In genomic region chr10:42634122-42634720, GRCm38 (mm10) we compare ENCODE assay signal across 14 mouse cellular contexts. TPM values are rescaled to one million over a fixed set of nuclear protein-coding genes. Genes with fewer than 3 reads are reported as not detected.
DNase-seq lines count a peak whose midpoint lies in the region; ATAC-seq and TF ChIP-seq lines count a peak whose summit lies in the region.
"Had no signal": no experiment of that assay in that cellular context is flagged by ENCODE, and none has a peak within 500 bp of the region (broad histone marks: within the 10 kb centered on the region; RNA-seq: fewer than 3 reads in every experiment).

No protein-coding gene starts in this region.

- ATAC-seq in heart, embryonic 12.5 days (ENCODE audit: insufficient number of reproducible peaks, low FRiP score): no peak
- no peak for ATAC-seq in midbrain, embryonic 16.5 days
- ATAC-seq in forebrain, postnatal 0 days: no peak
- ATAC-seq: Patski had no signal

- peaks cover 42% of the 10 kb centered on the region for H3K4me1 ChIP-seq in heart, embryonic 12.5 days (replicated peaks)
- H3K4me1 ChIP-seq in midbrain, embryonic 10.5 days: peaks cover 79% of the 10 kb centered on the region
- peaks cover 39% of the 10 kb centered on the region for H3K4me1 ChIP-seq in midbrain, embryonic 16.5 days (ENCODE audit: control insufficient read depth, insufficient read depth, low read length)
- H3K4me1 ChIP-seq in forebrain, postnatal 0 days (ENCODE audit: insufficient read depth): peaks cover 13% of the 10 kb centered on the region; the same call in 1 of the 2 replicates

- H3K9ac ChIP-seq in heart, embryonic 12.5 days: no peak overlapping the region
- H3K9ac ChIP-seq in midbrain, embryonic 16.5 days (ENCODE audit: low read depth, low read length): no peak overlapping the region
- no peak overlapping the region for H3K9ac ChIP-seq in forebrain, postnatal 0 days
- H3K9ac ChIP-seq: liver, embryonic 14.5 days had no signal

- peak overlapping the region; percentile 51 for H3K4me3 ChIP-seq in heart, embryonic 12.5 days
- H3K4me3 ChIP-seq in midbrain, embryonic 10.5 days: peak overlapping the region; percentile 53
- H3K4me3 ChIP-seq in midbrain, embryonic 16.5 days (ENCODE audit: low read depth, low read length): no peak overlapping the region
- no peak overlapping the region for H3K4me3 ChIP-seq in forebrain, postnatal 0 days (ENCODE audit: low read depth, low read length)

- H3K27me3 ChIP-seq in heart, embryonic 12.5 days (replicated peaks): peaks cover 91% of the 10 kb centered on the region
- H3K27me3 ChIP-seq in midbrain, embryonic 10.5 days (ENCODE audit: low read depth, poor library complexity, severe bottlenecking): peaks cover 99% of the 10 kb centered on the region
- peaks cover 40% of the 10 kb centered on the region for H3K27me3 ChIP-seq in midbrain, embryonic 16.5 days (ENCODE audit: control insufficient read depth, insufficient read depth, low read depth, low read length)
- peaks cover 37% of the 10 kb centered on the region for H3K27me3 ChIP-seq in forebrain, postnatal 0 days (ENCODE audit: insufficient read depth, low read length)
- H3K27me3 ChIP-seq: Patski had no signal

- H3K27ac ChIP-seq in heart, embryonic 12.5 days (ENCODE audit: poor library complexity, severe bottlenecking): no peak overlapping the region
- peak overlapping the region; percentile 88; the same call in 1 of the 2 replicates for H3K27ac ChIP-seq in midbrain, embryonic 10.5 days (replicated peaks)
- no peak overlapping the region for H3K27ac ChIP-seq in midbrain, embryonic 16.5 days (ENCODE audit: low read length)
- no peak overlapping the region for H3K27ac ChIP-seq in forebrain, postnatal 0 days (ENCODE audit: low read depth, low read length)
- H3K27ac ChIP-seq: liver, embryonic 14.5 days had no signal

- no peaks in the 10 kb centered on the region for H3K9me3 ChIP-seq in heart, embryonic 12.5 days (replicated peaks)
- no peaks in the 10 kb centered on the region for H3K9me3 ChIP-seq in midbrain, embryonic 10.5 days (replicated peaks)
- H3K9me3 ChIP-seq in midbrain, embryonic 16.5 days (replicated peaks; ENCODE audit: control insufficient read depth, low read length, poor library complexity, severe bottlenecking): no peaks in the 10 kb centered on the region
- H3K9me3 ChIP-seq in forebrain, postnatal 0 days (ENCODE audit: low read length): no peaks in the 10 kb centered on the region

- 0 out of 2 replicates have a peak, but pooled peaks have one; percentile 27 for TF ChIP-seq CTCF in forebrain, postnatal 0 days (IDR thresholded peaks at IDR 0.05; ENCODE audit: low read depth)

- no peak for DNase-seq in heart, adult 8-10 months (ENCODE audit: low spot score)
- DNase-seq in midbrain, embryonic 10.5 days (ENCODE audit: low spot score): peak; percentile 50
- peak; percentile 34 for DNase-seq in forebrain, postnatal 0 days
- peak; percentile 60 for DNase-seq in retina, embryonic 14.5 days (ENCODE audit: low spot score)
- DNase-seq in right cerebral cortex, adult 18-20 months: no peak
- DNase-seq in ovary, postnatal 36 days (ENCODE audit: low spot score): no peak
- DNase-seq: adrenal gland, postnatal 25 days; cerebellum, postnatal 10 days had no signal

- H3K36me3 ChIP-seq in heart, embryonic 12.5 days: no peaks in the 10 kb centered on the region
- no peaks in the 10 kb centered on the region for H3K36me3 ChIP-seq in midbrain, embryonic 10.5 days
- no peaks in the 10 kb centered on the region for H3K36me3 ChIP-seq in midbrain, embryonic 16.5 days (ENCODE audit: control insufficient read depth, insufficient read depth, low read length)
- no peaks in the 10 kb centered on the region for H3K36me3 ChIP-seq in forebrain, postnatal 0 days (ENCODE audit: insufficient read depth)

- H3K4me2 ChIP-seq in heart, embryonic 12.5 days: peak overlapping the region; percentile 80
- H3K4me2 ChIP-seq in midbrain, embryonic 16.5 days (ENCODE audit: low read length): no peak overlapping the region
- H3K4me2 ChIP-seq in forebrain, postnatal 0 days (ENCODE audit: low read depth): peak overlapping the region; percentile 61; the same call in 1 of the 2 replicates

- WGBS in heart, embryonic 12.5 days: under 1% methylated on average over 8 of the region's 8 CpGs
- 2% methylated on average over 8 of the region's 8 CpGs for WGBS in midbrain, embryonic 10.5 days
- WGBS in midbrain, embryonic 16.5 days: 4% methylated on average over 8 of the region's 8 CpGs
- WGBS in forebrain, postnatal 0 days: 5% methylated on average over 8 of the region's 8 CpGs

RNA-seq across cellular contexts. Expression of gene Ostm1, which starts 50.6 kb away (rescaled TPM):
- polyA plus RNA-seq in heart, embryonic 12.5 days (2016; fragmentation: Nextera tagmentation; extraction: Ambion mirVana): 28.5 and 28.6 TPM in 2 replicates
- total RNA-seq in heart, adult 8-10 months (2022): 10 to 100 TPM; 20.3 to 23.7 (median 21.8) TPM
- polyA plus RNA-seq in midbrain, embryonic 10.5 days (2016; fragmentation: Nextera tagmentation; extraction: Ambion mirVana): 22.8 and 26.7 TPM in 2 replicates
- 39.9 and 43.7 TPM in 2 replicates for polyA plus RNA-seq in midbrain, embryonic 16.5 days (2015; fragmentation: Nextera tagmentation; extraction: Ambion mirVana)
- total RNA-seq in forebrain, postnatal 0 days (2014; rRNA removed): 42.9 and 44.6 TPM in 2 replicates
- 35.2 and 39.2 TPM in 2 replicates for polyA plus RNA-seq in forebrain, postnatal 0 days (2015; fragmentation: Nextera tagmentation; extraction: Ambion mirVana)

RNA-seq across cellular contexts. Expression of gene Nr2e1, which starts 50.8 kb away (rescaled TPM):
- polyA plus RNA-seq in heart, embryonic 12.5 days (2016; fragmentation: Nextera tagmentation; extraction: Ambion mirVana): 0.08 TPM in 1 of 2 replicates, not detected in the other
- not detected for total RNA-seq in heart, adult 8-10 months (2022)
- 25.3 and 26.3 TPM in 2 replicates for polyA plus RNA-seq in midbrain, embryonic 10.5 days (2016; fragmentation: Nextera tagmentation; extraction: Ambion mirVana)
- polyA plus RNA-seq in midbrain, embryonic 16.5 days (2015; fragmentation: Nextera tagmentation; extraction: Ambion mirVana): 5.2 and 5.6 TPM in 2 replicates
- 3.9 and 6.2 TPM in 2 replicates for total RNA-seq in forebrain, postnatal 0 days (2014; rRNA removed)
- 8.3 and 10.2 TPM in 2 replicates for polyA plus RNA-seq in forebrain, postnatal 0 days (2015; fragmentation: Nextera tagmentation; extraction: Ambion mirVana)
- total RNA-seq: adrenal gland, postnatal 25 days; hematopoietic stem cell, adult 5-6 weeks had no signal
- polyA plus RNA-seq: C2C12; liver, embryonic 14.5 days; Patski had no signal

Comparison
In these comparisons a context has a peak if more than half of its experiments do, and no peak if none do; other contexts are left out.
1. H3K4me3 ChIP-seq: peak in heart, embryonic 12.5 days (single experiment) and midbrain, embryonic 10.5 days (single experiment); none in midbrain, embryonic 16.5 days (single experiment) and forebrain, postnatal 0 days (single experiment).
2. DNase-seq: peak in midbrain, embryonic 10.5 days (single experiment), forebrain, postnatal 0 days (single experiment) and retina, embryonic 14.5 days (single experiment); none in heart, adult 8-10 months (single experiment), right cerebral cortex, adult 18-20 months (single experiment) and ovary, postnatal 36 days (single experiment).